Mouse (Mus musculus): ENCODE measurements around the gene Smarca2.

DNA sequence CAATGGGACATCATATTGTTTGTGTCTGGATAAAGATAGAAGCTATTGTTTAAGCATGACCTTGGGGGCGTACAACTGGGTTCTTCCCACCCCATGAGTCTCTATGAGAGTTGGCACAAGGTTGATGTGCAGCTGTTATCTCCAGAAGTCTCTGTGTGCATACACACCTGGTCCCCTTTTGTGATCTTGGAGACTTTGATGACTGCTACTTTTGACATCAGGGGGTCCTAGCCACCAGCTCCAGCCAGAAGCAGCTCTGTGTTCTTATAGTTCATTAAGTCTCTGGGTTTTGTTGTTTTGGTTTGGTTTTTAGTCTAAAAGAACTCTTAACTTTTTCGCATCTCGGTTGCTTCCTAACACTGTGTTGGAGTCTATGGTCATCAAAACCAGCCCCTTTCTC, 119.8 kb downstream of the Smarca2 start:
- TF ChIP-seq CTCF (IDR thresholded peaks at IDR 0.05; ENCODE audit: extremely low read depth, insufficient read depth, insufficient read length, insufficient replicate concordance) (no peak), POLR2A (IDR thresholded peaks at IDR 0.05; ENCODE audit: low read depth, low read length) (no peak)

All from spleen, adult 2 months (tissue).